Mouse (Mus musculus): ENCODE measurements at regions not wholly inside any gene's neighbourhood (a gene's known extent, or its start where the extent isn't known, plus 50 kb on each side); places are given as distances from the start of the nearest gene placed in this dataset.

DNA sequence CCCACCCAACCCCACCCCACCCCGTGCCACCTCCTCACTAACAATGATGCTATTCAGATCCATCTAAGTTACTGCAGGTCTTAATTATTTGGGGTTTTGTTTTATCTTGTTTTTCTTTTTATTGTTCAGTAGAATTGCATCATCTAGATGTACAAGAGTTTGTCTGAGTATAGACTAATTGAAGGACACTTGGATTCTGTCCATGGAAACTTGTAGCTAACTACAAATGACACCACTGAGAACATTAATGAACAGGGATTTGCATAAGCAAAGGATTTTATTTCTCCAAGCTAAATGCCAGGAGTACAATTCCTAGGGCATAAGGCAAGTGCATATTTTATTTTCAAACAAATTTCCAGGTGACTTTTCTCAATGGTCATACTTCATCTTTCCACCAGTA lies 318.4 kb upstream of the Slc7a11 start:
- no peak for DNase-seq (ENCODE audit: low read depth)

DNA sequence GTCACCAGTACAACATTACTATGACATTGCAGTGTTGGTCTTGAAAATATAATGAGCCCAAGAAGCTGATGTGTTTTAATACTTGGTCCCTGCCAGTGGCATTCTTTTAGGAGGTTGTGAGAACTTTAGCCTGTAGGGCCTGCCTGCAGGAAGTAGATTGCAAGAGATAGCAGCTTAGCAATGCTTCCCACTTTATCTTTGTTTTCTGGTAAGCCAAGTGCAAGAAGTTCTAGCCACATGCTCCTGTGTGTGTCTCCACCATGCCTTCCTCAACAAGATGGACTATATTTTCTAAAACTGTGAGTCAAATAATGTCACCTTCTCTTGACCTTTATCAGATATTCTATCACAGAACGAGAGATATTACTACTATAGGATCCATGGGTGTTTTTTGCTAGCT lies 314.7 kb upstream of the Slc7a11 start:
- DNase-seq (ENCODE audit: low read depth): no peak

DNA sequence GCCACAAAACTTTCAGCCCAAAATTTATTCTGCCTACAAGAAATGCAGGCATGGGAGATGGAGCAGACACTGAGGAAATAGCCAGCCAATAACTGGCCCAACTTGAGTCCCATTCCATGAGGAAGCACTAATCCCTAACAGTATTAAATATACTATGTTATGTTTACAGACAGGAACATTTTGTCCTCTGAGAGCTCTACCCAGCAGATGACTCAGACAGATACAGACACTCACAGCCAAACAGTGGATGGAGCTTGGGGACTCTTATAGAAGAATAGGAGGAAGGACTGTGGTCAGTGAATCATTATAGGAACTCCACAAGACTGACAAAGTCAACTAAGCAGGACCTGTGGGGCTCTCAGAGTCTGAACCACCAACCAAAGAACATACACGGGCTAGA lies 293.8 kb upstream of the Slc7a11 start:
- DNase-seq (ENCODE audit: low read depth): no peak

DNA sequence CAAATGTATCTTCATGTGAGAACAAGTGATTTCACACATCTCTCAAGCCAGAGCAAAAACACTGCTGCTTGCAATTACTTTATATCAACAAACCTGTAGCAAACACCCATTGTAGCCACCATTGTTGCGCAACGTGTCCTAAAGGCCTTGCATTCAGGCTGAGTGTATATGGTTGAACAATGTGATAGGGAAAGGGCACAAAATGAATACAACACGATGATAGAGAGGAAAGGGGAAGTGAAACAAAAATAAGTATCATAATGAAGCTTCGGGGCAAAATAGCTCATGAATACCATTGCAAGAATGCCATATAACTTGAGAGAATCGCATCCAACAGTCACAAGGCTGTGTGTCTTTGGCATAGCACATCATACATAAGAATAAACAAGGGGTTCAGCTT lies 275.6 kb upstream of the Slc7a11 start:
- DNase-seq (ENCODE audit: low read depth): no peak

DNA sequence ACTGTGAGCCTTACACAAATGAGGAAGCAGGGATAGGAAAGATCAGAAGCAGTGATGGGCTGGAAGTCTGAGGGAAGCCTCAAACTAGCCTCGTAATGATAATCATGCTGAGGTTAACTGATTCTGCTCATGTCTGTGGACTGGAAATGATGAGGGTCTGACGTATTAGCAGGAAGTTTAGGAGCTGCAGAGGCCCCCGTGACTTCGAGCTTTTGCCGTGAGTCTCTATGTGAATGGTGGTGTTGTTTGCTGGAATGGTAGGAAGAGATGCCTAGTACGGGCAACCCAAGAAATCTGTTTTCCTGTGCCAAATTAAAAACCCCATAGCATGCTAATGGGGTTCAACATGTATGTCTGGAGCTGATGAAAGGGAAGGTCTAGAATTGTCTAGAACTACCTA lies 270.0 kb upstream of the Slc7a11 start:
- no peak for DNase-seq (ENCODE audit: low read depth)

DNA sequence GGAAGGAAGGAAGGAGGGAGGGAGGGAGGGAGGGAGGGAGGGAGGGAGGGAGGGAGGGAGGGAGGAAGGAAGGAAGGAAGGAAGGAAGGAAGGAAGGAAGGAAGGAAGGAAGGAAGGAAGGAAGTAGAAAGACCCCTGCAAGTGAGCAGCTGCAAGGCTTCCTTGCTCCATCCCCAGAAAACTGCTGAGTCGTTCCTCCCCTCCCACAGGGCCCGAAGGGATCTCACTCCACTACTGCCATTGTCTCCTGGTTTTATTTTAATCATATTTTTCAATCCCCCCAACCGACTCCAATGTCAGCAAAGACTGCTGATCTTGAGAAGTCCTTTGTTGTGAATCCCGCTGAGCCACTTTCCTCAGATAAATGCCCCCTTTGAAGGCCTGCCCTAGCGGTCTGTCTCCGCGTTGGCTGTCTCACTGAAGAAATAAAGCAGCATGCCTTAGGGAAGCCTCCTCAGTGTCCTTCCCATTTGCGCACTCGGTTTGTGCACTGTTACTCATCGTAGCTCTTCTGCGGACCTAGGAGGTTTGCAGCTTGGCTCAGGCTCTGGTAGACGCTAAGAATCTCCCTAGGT lies 266.1 kb upstream of the Slc7a11 start:
- no peak for DNase-seq (ENCODE audit: low read depth)

DNA sequence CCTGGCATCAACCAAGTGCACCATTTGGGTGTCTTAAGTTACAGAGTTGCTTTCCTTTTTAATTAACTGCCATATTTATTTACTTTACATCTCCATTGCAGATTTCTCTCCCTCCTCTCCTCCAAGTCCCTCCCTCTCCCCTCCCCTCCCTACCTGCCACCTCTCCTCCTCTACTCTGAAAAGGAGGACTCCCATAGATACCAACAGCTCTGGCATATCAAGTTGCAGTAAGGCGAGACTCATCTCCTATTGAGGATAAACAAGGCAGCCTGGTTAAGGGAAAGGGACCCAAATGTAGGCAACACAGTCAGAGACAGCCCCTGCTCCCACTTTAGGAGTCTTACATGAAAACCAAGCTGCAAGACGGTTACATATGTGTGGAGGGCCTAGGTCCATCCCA lies 263.3 kb upstream of the Slc7a11 start:
- no peak for DNase-seq (ENCODE audit: low read depth)

DNA sequence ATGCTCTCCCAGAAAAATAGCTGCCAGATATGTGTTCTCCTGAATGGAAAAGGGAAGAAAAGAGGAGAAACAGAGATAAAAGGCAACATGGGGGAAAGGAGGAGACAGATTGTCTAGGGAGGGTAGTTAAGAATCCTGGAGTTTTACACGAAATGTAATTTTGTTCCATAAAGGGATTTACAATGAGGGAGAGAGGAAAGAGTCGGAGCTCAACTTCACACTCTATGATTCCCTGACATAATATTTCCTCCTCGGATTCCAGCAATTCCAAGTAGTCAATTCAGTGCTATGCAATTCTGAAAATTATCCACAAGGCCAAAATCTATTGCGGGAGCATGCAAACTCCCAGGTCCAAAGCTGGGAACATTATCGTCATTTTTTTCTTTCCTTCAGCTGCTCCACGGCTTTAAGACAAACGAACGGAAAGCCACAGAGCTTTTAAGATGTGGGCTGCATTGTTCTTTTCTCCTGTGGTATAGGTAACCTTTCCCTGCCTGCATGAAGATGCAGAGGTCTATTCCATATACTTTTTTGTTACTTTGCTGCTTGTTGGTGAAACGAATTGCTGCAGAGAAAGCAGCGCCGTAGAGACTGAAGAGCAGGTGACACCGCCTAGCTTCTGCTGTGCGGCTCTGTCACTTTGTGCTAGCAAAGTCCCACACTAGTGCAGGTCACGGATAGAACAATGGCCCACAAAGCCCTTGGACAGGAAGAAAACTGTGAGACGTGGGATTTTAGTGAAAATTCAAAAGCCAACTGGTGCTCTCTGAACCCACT lies 251.7 kb upstream of the Slc7a11 start:
- no peak for DNase-seq (ENCODE audit: low read depth)

DNA sequence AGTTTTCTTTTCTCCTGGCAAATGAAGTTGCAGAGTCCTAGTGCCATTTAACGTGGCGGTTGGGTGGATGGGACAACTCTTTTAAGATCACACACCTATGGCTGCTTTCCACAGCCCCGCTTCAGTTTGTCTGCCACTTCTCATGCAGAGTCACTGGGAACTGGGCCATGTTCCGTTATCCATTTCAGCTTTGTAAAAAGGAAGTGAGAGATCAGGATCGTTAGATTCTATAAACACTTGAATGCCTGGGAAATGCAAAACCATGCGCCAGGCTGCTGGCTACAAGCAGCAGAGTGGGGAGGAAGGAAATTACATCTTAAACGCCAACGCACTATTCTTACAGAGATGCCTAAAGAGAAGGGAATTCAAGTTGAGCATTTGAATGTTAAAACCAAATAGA lies 251.1 kb upstream of the Slc7a11 start:
- no peak for DNase-seq (ENCODE audit: low read depth)

DNA sequence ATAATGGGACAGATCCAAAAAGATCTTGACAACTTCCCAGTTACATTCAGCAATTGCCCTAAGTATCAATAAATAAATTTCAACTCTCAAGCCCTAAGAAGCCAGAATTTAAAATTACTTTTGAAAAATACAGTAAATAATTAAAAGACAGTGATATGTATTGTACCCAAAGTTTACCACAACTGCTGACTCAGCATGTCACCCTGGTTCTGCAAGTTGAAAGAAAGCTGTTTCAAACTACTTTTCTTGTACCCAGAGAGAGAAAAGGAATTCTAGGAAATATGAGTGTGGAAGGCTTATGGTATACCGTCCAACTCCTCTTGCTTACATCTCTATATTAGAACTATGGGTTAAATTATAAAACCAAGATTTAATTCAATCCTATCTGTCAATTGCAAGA lies 248.9 kb upstream of the Slc7a11 start:
- no peak for DNase-seq (ENCODE audit: low read depth)

DNA sequence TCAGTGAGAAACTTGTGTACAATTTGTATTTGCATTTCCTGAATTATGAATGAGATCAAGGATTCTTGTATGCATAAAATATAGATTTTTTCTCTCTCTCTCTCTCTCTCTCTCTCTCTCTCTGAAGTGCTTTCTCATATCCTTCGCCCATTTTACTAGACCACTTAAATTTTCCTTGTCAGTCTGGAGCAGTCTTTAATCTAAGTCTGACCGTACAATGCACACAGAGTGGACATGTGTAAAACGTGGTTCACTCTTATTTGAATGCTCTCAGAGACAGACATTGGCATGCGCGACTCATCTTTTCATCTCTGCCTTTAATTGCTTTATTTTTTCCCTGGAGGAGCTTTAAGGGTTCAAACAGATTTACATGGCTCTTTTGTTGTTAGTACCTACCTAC lies 247.3 kb upstream of the Slc7a11 start:
- no peak for DNase-seq (ENCODE audit: low read depth)

DNA sequence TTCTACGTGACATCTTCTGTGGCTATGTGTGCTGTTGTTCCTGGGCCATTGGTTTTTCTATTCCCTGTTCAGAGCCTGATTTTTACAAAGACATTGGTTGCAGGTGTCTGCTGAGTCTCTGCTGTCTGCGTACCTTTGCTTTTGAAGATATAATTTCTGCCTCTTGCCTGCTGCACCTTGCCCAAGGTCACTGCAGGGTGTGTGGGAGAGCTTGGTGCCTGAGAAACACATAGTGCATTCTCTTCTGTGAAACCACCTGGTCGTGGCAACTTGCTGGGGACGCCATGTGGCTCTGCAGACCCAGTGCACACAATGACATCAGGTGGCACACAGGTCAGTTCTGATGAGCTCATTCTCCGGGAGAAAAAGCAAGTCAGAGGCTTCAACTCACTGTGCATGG lies 246.0 kb upstream of the Slc7a11 start:
- DNase-seq (ENCODE audit: low read depth): no peak

DNA sequence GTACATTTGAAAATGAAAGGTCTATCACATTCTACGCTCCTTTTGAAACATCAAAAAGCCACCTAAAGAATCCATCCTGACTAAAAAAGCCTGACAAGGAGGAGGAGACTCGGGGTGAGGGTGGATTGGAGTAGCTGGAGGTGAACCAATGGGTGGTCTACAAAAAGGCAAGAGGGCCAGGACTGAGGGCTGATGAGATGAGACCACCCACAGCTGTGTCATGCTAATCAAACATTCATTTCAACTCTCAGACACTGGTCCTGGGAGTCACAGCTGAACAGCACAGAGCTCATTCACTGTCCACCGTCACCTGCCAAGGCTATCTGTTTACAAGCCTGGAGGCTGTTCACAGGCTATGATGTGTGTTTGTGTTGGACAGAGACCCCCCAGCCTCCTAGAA lies 244.3 kb upstream of the Slc7a11 start:
- DNase-seq (ENCODE audit: low read depth): no peak

DNA sequence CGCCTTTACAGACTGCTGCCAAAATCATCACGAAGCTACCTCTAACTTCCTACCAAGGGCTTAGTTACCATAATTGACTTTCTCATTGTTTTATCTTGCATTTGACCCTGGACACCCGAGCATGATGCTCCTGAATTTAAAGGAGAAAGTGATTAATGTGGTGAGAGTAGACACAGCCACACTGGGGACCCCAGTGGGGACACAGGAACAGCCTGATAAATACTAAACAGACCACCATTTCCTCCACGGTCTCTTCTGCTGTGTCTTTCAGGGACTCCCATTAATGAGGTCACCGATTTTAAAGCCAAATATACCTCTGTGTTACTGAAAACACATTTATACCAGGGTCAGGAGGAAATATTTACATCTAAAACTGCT lies 235.2 kb upstream of the Slc7a11 start:
- DNase-seq (ENCODE audit: low read depth): no peak

DNA sequence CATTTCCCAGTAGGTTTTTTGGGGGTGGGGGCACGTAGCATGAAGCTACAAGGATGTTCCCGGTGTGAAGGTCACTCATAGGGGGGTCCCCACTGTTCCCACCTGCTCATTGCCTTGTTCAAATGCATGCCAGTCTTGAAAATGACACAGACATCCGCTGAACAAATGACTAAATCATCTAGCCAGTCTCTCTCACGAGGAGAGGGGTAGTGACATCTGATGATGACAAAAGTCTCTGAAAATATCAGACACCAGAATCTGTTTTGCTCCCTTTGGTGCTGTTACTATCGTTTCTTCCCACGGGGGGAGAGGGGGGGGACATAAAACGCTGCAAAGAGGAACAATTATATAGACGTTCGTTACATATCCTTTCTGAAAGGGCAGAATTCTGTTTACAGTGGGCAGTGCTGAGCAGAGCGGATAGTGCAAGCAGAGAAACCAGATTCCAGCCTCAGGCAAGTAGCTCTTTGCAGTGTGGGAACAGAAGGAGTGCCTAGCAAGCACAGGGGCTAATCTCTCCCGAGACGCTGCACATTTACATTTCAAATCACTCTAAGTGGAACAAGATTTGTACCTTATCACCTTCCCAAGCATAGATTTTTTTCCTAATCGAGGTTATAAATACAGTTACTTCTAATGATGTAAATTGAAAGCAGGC lies 234.7 kb upstream of the Slc7a11 start:
- no peak for DNase-seq (ENCODE audit: low read depth)

DNA sequence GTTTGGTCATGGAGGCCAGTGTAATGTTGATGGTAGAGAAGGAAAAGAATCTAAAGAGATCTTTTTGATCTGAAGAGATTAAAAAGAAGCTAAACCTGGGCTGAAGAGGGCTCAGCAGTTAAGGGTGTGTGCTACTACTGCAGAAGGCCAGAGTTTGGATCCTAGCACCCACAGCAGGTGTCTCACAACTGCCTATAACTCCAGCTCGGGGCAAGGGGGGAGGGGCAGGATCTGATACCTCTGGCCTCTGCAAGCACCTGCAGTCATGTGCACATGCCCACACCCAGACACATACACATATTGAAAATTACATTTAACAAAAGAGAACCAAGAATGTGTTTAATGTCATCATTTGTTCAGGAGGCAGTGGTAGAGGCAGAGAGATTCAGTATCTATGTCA lies 232.4 kb upstream of the Slc7a11 start:
- no peak for DNase-seq (ENCODE audit: low read depth)

DNA sequence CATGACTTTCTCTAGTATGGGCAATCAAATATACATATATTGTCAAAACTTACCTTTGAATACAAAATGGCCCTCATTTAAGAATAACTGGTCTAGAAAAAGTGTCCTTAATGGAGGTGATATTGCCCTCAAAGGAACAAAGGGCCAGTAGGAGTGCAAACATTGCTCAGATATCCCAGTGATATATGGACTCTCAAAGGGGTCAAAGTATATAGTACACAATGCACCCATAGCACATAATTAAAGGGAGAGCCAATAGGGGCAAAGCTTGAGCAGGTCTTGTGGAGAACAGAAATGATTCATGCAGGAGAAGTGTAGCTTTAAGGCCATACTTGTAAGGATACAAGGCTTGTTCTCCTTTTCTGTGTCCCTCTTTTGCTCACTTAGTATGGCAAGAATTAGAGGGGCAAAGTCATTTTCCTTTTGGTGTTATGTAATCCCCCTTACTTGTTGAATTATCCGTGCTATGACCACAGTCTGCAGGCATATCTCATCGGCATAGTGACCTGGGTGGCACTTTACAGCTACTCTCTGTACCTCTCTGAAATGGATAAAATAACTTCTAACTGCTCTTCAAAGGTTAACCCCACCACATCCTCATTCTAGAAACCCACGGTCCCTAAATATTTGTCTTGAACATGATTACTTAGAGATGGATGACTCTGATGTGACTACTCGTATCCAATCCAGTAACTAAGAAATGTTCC lies 231.6 kb upstream of the Slc7a11 start:
- DNase-seq (ENCODE audit: low read depth): no peak

DNA sequence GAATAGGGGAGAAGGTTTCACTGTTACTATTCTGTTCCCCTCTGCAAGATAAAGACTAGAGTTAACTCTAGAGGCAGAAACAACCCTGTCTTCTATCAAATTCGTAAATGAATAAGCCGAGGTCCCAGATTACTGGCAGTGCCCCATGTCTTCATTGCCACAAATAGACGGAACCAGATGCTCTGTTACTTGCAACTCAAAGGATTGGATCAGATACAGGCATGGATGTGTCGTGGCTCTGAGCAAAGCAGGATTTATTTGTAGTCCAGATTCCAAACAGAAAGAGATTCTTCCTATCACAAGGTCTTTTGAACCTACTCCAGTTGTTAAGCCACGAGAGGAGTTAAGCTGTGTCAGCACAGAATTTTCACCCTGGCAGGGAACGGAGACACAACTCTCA lies 221.9 kb upstream of the Slc7a11 start:
- no peak for DNase-seq (ENCODE audit: low read depth)

DNA sequence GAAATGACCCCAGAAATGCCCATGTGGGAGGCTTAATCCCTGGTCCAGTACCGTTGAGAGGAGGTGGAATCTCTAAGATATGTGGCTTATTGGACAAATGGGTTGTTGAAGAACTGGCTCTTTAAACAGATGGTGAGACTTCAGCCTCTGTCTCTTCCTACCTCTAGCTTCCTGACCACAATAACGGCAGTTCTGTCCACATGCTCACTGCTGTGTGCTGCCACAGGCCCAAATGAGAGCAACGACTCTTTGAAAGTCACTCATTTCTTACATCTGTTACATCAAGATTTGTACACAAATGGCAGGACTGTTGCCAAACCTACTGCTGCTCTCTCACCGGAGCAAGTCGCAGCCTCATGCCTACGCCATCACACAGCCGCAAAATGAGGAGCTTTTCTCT lies 217.6 kb upstream of the Slc7a11 start:
- DNase-seq (ENCODE audit: low read depth): no peak

DNA sequence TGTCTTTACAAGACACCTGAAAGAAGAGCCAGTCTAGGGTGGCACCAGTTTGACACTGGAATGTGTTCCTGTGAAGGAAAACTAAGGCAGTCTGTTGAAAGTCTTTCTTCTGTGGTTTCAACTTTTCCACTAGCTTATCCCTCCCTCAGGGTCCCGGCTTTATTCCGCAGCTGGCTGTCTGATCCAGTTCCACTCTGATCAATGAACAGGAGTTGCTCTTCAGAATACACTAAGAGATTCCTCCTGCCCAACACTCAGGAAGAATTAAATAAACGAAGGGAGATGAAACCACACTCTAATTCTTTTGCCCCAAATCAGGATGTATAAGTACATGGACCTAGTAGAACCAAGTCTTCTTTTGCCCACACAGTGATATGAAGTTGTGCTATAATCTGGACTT lies 217.2 kb upstream of the Slc7a11 start:
- no peak for DNase-seq (ENCODE audit: low read depth)

DNA sequence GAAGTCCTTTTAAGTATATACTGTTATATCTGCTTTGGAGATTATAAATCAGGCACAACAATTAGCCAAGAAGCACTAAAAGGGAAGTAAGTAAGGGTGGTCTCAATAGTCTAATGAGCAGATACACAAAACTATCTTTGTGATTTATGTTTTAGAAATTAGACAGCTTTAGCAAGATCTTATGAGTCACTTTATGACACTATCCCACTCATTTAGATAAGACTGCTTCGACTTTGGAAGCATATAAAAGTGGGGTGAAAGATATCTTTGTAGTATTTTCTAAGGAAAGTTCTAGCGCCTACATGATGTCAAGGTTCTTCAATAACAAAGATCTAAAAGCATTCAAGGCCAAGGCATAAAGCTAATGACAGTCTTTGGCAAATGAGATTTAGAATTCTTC lies 214.5 kb upstream of the Slc7a11 start:
- no peak for DNase-seq (ENCODE audit: low read depth)

DNA sequence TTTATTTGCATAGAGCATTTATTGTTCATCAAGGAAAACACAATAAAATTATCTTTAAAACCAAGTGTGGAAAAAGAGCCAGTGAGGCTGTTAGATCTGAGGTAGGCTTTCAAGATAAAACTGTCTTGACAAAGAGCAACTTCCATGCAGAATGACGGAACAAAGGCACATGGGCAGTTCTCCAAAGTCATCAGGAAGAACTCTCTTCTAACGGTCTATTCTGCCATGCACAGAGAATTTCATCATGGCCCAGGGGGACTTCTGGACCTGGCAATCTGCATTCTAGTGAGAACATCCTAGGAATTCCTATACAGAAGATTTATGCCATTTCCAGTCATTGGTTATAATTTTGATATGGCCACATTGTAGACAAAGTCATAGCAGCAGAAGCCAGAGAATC lies 211.0 kb upstream of the Slc7a11 start:
- DNase-seq (ENCODE audit: low read depth): no peak

DNA sequence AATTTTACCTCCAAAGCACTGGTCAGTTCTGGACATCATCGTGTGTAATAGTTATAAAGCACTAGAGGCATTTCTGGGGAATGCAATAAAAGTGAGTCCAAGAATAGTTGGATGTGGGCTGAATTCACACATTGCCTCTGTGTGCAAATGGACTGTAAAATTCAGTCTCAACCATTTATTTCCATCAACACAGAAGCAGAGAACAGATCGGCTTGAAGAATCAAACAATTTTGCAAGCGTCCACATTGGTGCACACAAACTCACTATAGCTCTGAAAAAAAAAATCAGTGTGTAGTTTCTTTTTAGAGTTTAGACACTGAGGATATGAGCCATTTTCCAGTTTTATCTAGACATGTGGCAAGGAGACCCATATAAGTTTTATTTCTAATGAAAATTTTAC lies 208.9 kb upstream of the Slc7a11 start:
- DNase-seq (ENCODE audit: low read depth): no peak

All from fibroblast of lung, adult 2 months (primary cell).